Mouse (Mus musculus) myocyte (in vitro differentiated cells): ENCODE results near the gene Eif4a2. TPM values are rescaled to one million over a fixed set of nuclear protein-coding genes. Genes with fewer than 3 reads are reported as not detected.
"Not testable (repeated sequence)": the region's sequence is repeated elsewhere in the genome, so short reads cannot be mapped to it uniquely, and the experiment has no call there.

Experiments used
- H3K27me3 ChIP-seq: one replicate; pipeline ENCODE4 v1.6.1; 2011; ENCODE audit not compliant: control insufficient read depth, insufficient read depth, insufficient read length
- H3K36me3 ChIP-seq: one replicate; pipeline ENCODE4 v1.6.1; 2011; ENCODE audit not compliant: control insufficient read depth, insufficient read depth
- H3K4me2 ChIP-seq: one replicate; pipeline ENCODE4 v1.6.1; 2011; ENCODE audit warnings: low read depth, control low read depth
- H3K4me3 ChIP-seq: one replicate; pipeline ENCODE4 v1.5.1; 2011; ENCODE audit warnings: mild to moderate bottlenecking, control low read depth, moderate library complexity
- H3K79me2 ChIP-seq: one replicate; pipeline ENCODE4 v1.6.1; 2011; ENCODE audit not compliant: control insufficient read depth, insufficient read depth
- H3ac ChIP-seq: one replicate; pipeline ENCODE4 v1.6.1; 2011; ENCODE audit not compliant: control insufficient read depth, insufficient read length
- CEBPB ChIP-seq: IDR thresholded peaks from 2 replicates; pipeline ENCODE4 v1.6.1; 2011; ENCODE audit warnings: mild to moderate bottlenecking, moderate library complexity; ENCODE audit not compliant: poor library complexity, insufficient read depth, severe bottlenecking
- E2F4 ChIP-seq: IDR thresholded peaks from one replicate; pipeline ENCODE4 v1.6.1; 2011; ENCODE audit warnings: mild to moderate bottlenecking, control low read depth, moderate library complexity; ENCODE audit not compliant: insufficient read depth
- MAX ChIP-seq: IDR thresholded peaks from one replicate; pipeline ENCODE4 v1.6.1; 2011; ENCODE audit warnings: low read depth, mild to moderate bottlenecking, control low read depth
- MYOD1 ChIP-seq, 3 experiments: IDR thresholded peaks; one replicate each; pipeline ENCODE4 v1.6.1; 2011; ENCODE audit warnings: control low read depth in 2 of 3, low read depth in 2 of 3, mild to moderate bottlenecking in 2 of 3, moderate library complexity in 1 of 3; ENCODE audit not compliant: insufficient read length in 2 of 3, control insufficient read depth in 1 of 3
- MYOG ChIP-seq, 3 experiments: IDR thresholded peaks; one replicate each; pipeline ENCODE4 v1.6.1; 2011; ENCODE audit warnings: control low read depth in 2 of 3, low read depth in 2 of 3, mild to moderate bottlenecking in 2 of 3; ENCODE audit not compliant: insufficient read length in 2 of 3, control insufficient read depth in 1 of 3, insufficient read depth in 1 of 3
- POLR2A ChIP-seq: IDR thresholded peaks from one replicate; pipeline ENCODE4 v1.6.1; 2011; ENCODE audit warnings: low read depth, mild to moderate bottlenecking, control low read depth, moderate library complexity; ENCODE audit not compliant: insufficient read length
- POLR2AphosphoS2 ChIP-seq: IDR thresholded peaks from one replicate; pipeline ENCODE4 v1.6.1; 2011; ENCODE audit warnings: low read depth, control low read depth; ENCODE audit not compliant: insufficient read length
- REST ChIP-seq: IDR thresholded peaks from one replicate; pipeline ENCODE4 v1.6.1; 2011; ENCODE audit warnings: mild to moderate bottlenecking, control low read depth, moderate library complexity; ENCODE audit not compliant: insufficient read depth, insufficient read length
- SRF ChIP-seq: IDR thresholded peaks from one replicate; pipeline ENCODE4 v1.6.1; 2011; ENCODE audit warnings: low read depth; ENCODE audit not compliant: control insufficient read depth, insufficient read length
- TCF12 ChIP-seq: IDR thresholded peaks from one replicate; pipeline ENCODE4 v1.6.1; 2011; ENCODE audit warnings: mild to moderate bottlenecking, control low read depth; ENCODE audit not compliant: poor library complexity, insufficient read depth, severe bottlenecking
- TCF3 ChIP-seq: IDR thresholded peaks from one replicate; pipeline ENCODE4 v1.6.1; 2011; ENCODE audit warnings: low read depth, control low read depth; ENCODE audit not compliant: insufficient read length
- USF1 ChIP-seq: IDR thresholded peaks from one replicate; pipeline ENCODE4 v1.6.1; 2011; ENCODE audit warnings: low read depth, mild to moderate bottlenecking, control low read depth, moderate library complexity
- polyA plus RNA-seq: library from polyadenylated mRNA; unstranded; fragments of >200 nt; fragmentation: generic; extraction: Trizol; gene quantifications from one replicate; pipeline ENCODE4 v1.2.1, GENCODE M21; 2012; ENCODE audit warnings: missing spikeins

Eif4a2 gene
- 141 TPM for polyA plus RNA-seq

DNA sequence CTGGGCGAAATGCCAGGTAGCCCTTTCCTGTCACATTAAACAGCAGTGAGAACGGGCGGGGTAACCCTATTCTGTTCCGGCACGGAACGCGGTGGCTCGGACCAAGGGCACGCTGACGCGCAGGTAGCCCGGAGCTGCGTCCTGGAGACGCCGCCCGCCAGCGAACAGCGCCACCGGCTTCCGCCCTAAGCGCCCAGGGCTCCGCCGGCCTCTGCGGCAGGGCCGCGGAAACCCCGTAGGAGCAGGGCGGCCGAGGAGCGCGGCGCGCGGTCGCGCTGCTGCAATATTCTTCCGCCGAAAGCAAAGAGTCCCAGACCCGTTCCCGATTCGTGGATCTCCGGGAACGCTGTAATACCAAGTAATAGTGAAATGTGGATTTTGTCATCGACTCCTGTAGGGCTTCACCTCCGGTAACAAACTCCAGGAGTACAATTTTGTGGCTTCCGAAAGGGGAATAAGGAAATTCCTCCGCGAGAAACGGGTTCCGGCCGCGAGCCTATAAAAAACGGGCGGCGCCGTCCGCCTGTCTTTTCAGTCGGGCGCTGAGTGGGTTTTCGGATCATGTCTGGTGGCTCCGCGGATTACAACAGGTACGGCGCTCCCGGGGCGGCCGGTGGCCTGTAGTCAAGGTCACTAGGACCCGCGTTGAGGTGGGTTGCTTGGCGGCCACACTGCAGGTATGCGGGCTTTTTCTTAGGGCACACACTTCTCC lies at the start of gene Eif4a2:
Gene Eif4a2, plus strand, starts transcription at position 214 of the 712 bp plus-strand sequence.
- H3K27me3 ChIP-seq: no peaks in the 10 kb centered on the region

GRCm38 (mm10) chr16:23057668-23058447 lies 49.4 kb upstream of the Eif4a2 start, which contains the start of gene Kng1:
Gene Kng1 (plus strand): TSS chr16:23057865.
- not testable (repeated sequence) for H3ac ChIP-seq, H3K27me3 ChIP-seq, H3K4me3 ChIP-seq, H3K4me2 ChIP-seq, H3K79me2 ChIP-seq, H3K36me3 ChIP-seq

More for the DNA sequence above, at the start of gene Eif4a2:
- Histone ChIP-seq H3K79me2 (peaks cover 46% of the 10 kb centered on the region), H3K4me3 (peak within 1 kb of the TSS; percentile 99), H3K36me3 (peaks cover 39% of the 10 kb centered on the region), H3K4me2 (peak within 1 kb of the TSS; percentile 97), H3ac (peak within 1 kb of the TSS; percentile 80)
- TF ChIP-seq POLR2A (peak; percentile 98), TCF12 (no peak), REST (no peak), CEBPB (no peak), POLR2AphosphoS2 (peak; percentile 94), E2F4 (peak; percentile 8), MYOG (IDR thresholded peaks at IDR 0.05; ENCODE audit: control insufficient read depth in 1 of 3, insufficient read depth in 1 of 3, insufficient read length in 2 of 3, low read depth in 2 of 3) (peak in 1 of 3 experiments; percentile 56), SRF (no peak), MAX (peak; percentile 16), USF1 (no peak), MYOD1 (IDR thresholded peaks at IDR 0.05; ENCODE audit: control insufficient read depth in 1 of 3, insufficient read length in 2 of 3, low read depth in 2 of 3) (peak in 1 of 3 experiments; percentile 44), TCF3 (peak; percentile 6)

DNA sequence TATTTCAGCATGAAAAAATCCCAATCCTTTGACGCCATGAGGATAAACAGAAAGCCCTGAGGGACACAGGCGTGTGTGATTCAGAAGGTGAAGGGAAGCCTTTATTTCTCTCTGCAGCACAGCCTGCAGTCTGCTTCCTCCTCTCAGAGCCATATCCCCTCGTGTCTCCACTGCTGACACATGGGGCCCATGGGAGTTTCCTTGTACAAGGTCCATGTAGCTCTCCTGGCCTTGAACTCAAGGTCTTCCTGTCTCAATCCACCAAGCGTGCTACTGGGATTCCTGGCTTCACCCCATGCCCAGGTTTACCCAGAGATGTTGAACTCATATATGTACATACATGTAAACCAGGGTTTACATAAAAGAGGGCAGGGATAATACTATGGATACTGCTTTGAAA lies 47.6 kb upstream of the Eif4a2 start:
- H3K79me2 ChIP-seq, H3K4me2 ChIP-seq, H3K27me3 ChIP-seq, H3K36me3 ChIP-seq, H3K4me3 ChIP-seq, H3ac ChIP-seq: not testable (repeated sequence)

- H3K27me3 ChIP-seq: not testable (repeated sequence)
Observed at GRCm38 (mm10) chr16:23060781-23061325, 46.4 kb upstream of the Eif4a2 start.

DNA sequence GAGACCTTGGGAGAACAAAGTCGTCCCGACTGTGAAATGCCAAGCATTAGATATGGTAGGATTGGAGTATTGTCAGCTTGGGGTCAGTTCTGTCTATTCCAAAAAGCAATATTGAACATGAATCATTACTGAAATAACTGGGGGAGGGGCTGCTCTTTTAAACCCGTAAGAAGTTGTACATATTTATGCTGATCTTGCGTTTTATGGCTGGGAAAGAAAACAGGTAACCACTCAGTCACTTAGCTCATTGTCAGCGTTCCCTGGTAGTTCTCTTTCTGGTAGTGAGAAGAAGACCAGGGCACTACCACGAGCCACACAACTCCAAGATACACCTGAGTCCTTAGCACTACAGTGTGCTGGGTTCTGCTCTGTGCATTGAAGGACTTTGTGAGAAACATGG lies 29.7 kb upstream of the Eif4a2 start:
- H3ac ChIP-seq, H3K36me3 ChIP-seq, H3K4me3 ChIP-seq, H3K79me2 ChIP-seq, H3K4me2 ChIP-seq: not testable (repeated sequence)
- peaks cover 28% of the 10 kb centered on the region for H3K27me3 ChIP-seq

More at GRCm38 (mm10) chr16:23060781-23061325, 46.4 kb upstream of the Eif4a2 start:
- H3K79me2 ChIP-seq, H3K36me3 ChIP-seq, H3K4me2 ChIP-seq, H3ac ChIP-seq, H3K4me3 ChIP-seq: not testable (repeated sequence)

GRCm38 (mm10) chr16:23087159-23087558 lies 20.1 kb upstream of the Eif4a2 start:
- H3K27me3 ChIP-seq, H3ac ChIP-seq, H3K36me3 ChIP-seq, H3K79me2 ChIP-seq, H3K4me3 ChIP-seq, H3K4me2 ChIP-seq: not testable (repeated sequence)

DNA sequence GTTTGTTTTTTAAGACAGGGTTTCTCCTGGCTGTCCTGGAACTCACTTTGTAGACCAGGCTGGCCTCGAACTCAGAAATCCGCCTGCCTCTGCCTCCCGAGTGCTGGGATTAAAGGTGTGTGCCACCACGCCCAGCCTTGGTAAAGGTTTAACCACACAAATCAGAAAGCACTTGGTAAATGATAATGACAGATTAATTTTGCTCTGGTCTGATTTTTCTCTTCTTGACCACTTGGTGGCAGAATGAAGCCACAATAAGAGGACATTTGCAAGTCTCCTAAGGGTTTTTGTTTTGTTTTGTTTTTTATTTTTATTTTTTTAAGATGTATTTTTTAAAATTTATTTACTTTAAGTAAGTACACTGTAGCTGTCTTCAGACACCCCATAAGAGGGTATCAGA lies 19.5 kb upstream of the Eif4a2 start:
- H3K27me3 ChIP-seq, H3K4me2 ChIP-seq, H3K36me3 ChIP-seq: not testable (repeated sequence)

DNA sequence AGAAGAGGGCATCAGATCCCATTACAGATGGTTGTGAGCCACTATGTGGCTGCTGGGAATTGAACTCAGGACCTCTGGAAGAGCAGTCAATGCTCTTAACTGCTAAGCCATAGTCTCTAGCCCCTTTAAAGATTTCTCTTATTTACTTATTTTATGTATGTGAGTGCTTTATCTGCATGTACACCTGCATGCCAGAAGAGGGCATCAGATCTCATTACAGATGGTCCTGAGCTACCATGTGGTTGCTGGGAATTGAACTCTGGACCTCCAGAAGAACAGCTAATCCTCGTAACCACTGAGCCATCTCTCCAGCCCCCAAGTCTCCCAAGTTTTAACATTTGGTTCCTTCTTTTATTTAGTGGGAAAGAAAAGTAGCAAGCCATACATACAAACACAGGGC lies 18.8 kb upstream of the Eif4a2 start:
- not testable (repeated sequence) for H3K4me2 ChIP-seq, H3K36me3 ChIP-seq, H3K27me3 ChIP-seq, H3ac ChIP-seq, H3K79me2 ChIP-seq, H3K4me3 ChIP-seq

More for the DNA sequence above, 19.5 kb upstream of the Eif4a2 start:
- not testable (repeated sequence) for H3K4me3 ChIP-seq, H3ac ChIP-seq, H3K79me2 ChIP-seq

DNA sequence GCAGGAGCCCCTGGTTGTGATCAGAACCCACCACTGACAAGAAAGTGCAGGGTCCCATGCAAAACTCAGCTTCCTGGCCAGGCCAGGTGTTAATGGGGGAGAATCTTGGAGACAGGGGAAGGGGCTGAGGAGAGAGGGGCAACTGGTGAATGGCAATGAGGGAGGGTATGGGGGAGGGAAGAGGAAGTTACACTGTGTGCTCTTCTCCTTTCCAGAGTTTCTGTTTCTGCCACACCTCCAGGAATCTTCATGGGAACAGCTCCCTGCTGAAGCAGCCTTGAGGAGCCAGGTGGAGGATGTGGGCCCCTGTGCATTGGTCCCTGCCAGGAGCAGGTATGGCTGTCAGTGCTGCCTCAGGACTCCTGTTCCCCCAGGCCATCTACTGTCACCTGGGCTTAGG lies 15.9 kb upstream of the Eif4a2 start:
- H3K27me3 ChIP-seq, H3K79me2 ChIP-seq, H3K36me3 ChIP-seq, H3ac ChIP-seq, H3K4me2 ChIP-seq, H3K4me3 ChIP-seq: not testable (repeated sequence)
